Mouse (Mus musculus) intestine, embryonic 14.5 days (tissue): ENCODE data around the gene Fars2. TPM values are rescaled to one million over a fixed set of nuclear protein-coding genes. Genes with fewer than 3 reads are reported as not detected.
A peak's percentile ranks its signal among the peaks of the same experiment; 100 is the strongest.

Source experiments
- ATAC-seq: fragments of 200-750 bp; cut with Nextera tagmentation; replicated peaks from 2 replicates; pipeline ENCODE4 v1.8.0; 2017; ENCODE audit warnings: low read depth, moderate number of reproducible peaks, moderate TSS enrichment, moderate library complexity; ENCODE audit not compliant: low FRiP score, low TSS enrichment
- DNase-seq: peaks from one replicate; pipeline ENCODE4 v3.0.0-alpha.2; 2018; ENCODE audit warnings: low spot score
- H3K27ac ChIP-seq: fragments of 300-500 bp; sonication (generic); 2 replicates; pipeline ENCODE4 v1.5.1; 2014; ENCODE audit warnings: low read depth, mild to moderate bottlenecking, control low read depth
- H3K27me3 ChIP-seq: fragments of 300-500 bp; sonication (generic); replicated peaks from 2 replicates; pipeline ENCODE4 v1.6.1; 2014; ENCODE audit warnings: low read length, control low read depth; ENCODE audit not compliant: control insufficient read depth, insufficient read depth
- H3K36me3 ChIP-seq: fragments of 300-500 bp; sonication (generic); 2 replicates; pipeline ENCODE4 v1.6.1; 2014; ENCODE audit warnings: low read length, control low read depth; ENCODE audit not compliant: control insufficient read depth, insufficient read depth
- H3K4me1 ChIP-seq: fragments of 300-500 bp; sonication (generic); replicated peaks from 2 replicates; pipeline ENCODE4 v1.6.1; 2014; ENCODE audit warnings: low read length, control low read depth, mixed read lengths; ENCODE audit not compliant: control insufficient read depth, insufficient read depth
- H3K4me2 ChIP-seq: fragments of 300-500 bp; sonication (generic); 2 replicates; pipeline ENCODE4 v1.6.1; 2014; ENCODE audit warnings: low read length
- H3K4me3 ChIP-seq: fragments of 300-500 bp; sonication (generic); 2 replicates; pipeline ENCODE4 v1.5.1; 2014; ENCODE audit warnings: low read depth, low read length, control low read depth, mixed read lengths
- H3K9ac ChIP-seq: fragments of 300-500 bp; sonication (generic); 2 replicates; pipeline ENCODE4 v1.6.1; 2014; ENCODE audit warnings: mild to moderate bottlenecking, low read length
- H3K9me3 ChIP-seq: fragments of 300-500 bp; sonication (generic); 2 replicates; pipeline ENCODE4 v1.6.1; 2016; ENCODE audit warnings: low read length, control low read depth; ENCODE audit not compliant: control insufficient read depth
- WGBS: fragments of 180-500 bp; shearing (Covaris S2); extraction: QIAGEN DNeasy Blood & Tissue Kit; methylation state at CpG from one replicate; pipeline ENCODE4 v1.1.7; 2014; 5-methylcytosine and 5-hydroxymethylcytosine counted together
- polyA plus RNA-seq: library from polyadenylated mRNA; unstranded; fragments of >200 nt; fragmentation: Nextera tagmentation; extraction: Ambion mirVana; gene quantifications from 2 replicates; pipeline ENCODE4 v1.2.1, GENCODE M21; 2014

The Fars2 gene
- polyA plus RNA-seq, 1 experiment from 2014 or later: 37.6 TPM

- no peaks in the 10 kb centered on the region for H3K9me3 ChIP-seq
- ATAC-seq: peak; percentile 44; the same call in 1 of the 2 replicates
- H3K36me3 ChIP-seq: no peaks in the 10 kb centered on the region
- H3K4me3 ChIP-seq: peak overlapping the region; percentile 50
- WGBS: 30% methylated on average over 7 of the region's 7 CpGs
- no peak overlapping the region for H3K27ac ChIP-seq
- DNase-seq: peak; percentile 53
- H3K4me1 ChIP-seq: peaks cover 7% of the 10 kb centered on the region
- no peaks in the 10 kb centered on the region for H3K27me3 ChIP-seq
- H3K4me2 ChIP-seq: peak overlapping the region; percentile 73
- no peak overlapping the region for H3K9ac ChIP-seq
These were observed 460.8 kb downstream of the Fars2 start for GRCm38 (mm10) chr13:36577916-36578568.

GRCm38 (mm10) chr13:36578569-36579333 is 461.5 kb downstream of the Fars2 start:
- Histone ChIP-seq H3K4me2 (peak overlapping the region; percentile 73), H3K9me3 (no peaks in the 10 kb centered on the region), H3K27me3 (no peaks in the 10 kb centered on the region), H3K9ac (peak overlapping the region; percentile 55), H3K4me3 (peak overlapping the region; percentile 50), H3K36me3 (no peaks in the 10 kb centered on the region), H3K4me1 (peaks cover 7% of the 10 kb centered on the region), H3K27ac (no peak overlapping the region)
- DNase-seq (peak; percentile 77), ATAC-seq (peak; percentile 96)
- WGBS: 2% methylated on average over 41 of the region's 41 CpGs

GRCm38 (mm10) chr13:36582406-36583070 is 465.3 kb downstream of the Fars2 start:
- WGBS: 23% methylated on average over 10 of the region's 10 CpGs
- H3K36me3 ChIP-seq: no peaks in the 10 kb centered on the region
- DNase-seq (peak; percentile 53), ATAC-seq (no peak)
- no peak overlapping the region for H3K27ac ChIP-seq
- no peaks in the 10 kb centered on the region for H3K27me3 ChIP-seq
- peaks cover 7% of the 10 kb centered on the region for H3K4me1 ChIP-seq
- H3K9ac ChIP-seq: no peak overlapping the region
- H3K4me3 ChIP-seq: no peak overlapping the region
- H3K4me2 ChIP-seq: no peak overlapping the region
- H3K9me3 ChIP-seq: no peaks in the 10 kb centered on the region

GRCm38 (mm10) chr13:36583481-36584151 is 466.4 kb downstream of the Fars2 start:
- Histone ChIP-seq H3K9ac (no peak overlapping the region), H3K4me1 (no peaks in the 10 kb centered on the region), H3K27me3 (no peaks in the 10 kb centered on the region), H3K4me2 (peak overlapping the region; percentile 13; the same call in 1 of the 2 replicates), H3K9me3 (no peaks in the 10 kb centered on the region), H3K27ac (no peak overlapping the region), H3K4me3 (no peak overlapping the region), H3K36me3 (no peaks in the 10 kb centered on the region)
- ATAC-seq: no peak
- 22% methylated on average over 16 of the region's 16 CpGs for WGBS
- no peak for DNase-seq

- H3K4me3 ChIP-seq: no peak overlapping the region
- H3K9me3 ChIP-seq: no peaks in the 10 kb centered on the region
- H3K36me3 ChIP-seq: no peaks in the 10 kb centered on the region
- no peak overlapping the region for H3K27ac ChIP-seq
- DNase-seq (no peak), ATAC-seq (no peak)
- no peak overlapping the region for H3K9ac ChIP-seq
- WGBS: 58% methylated on average over 7 of the region's 7 CpGs
- no peaks in the 10 kb centered on the region for H3K4me1 ChIP-seq
- H3K27me3 ChIP-seq: no peaks in the 10 kb centered on the region
- H3K4me2 ChIP-seq: no peak overlapping the region
These were observed 467.0 kb downstream of the Fars2 start for GRCm38 (mm10) chr13:36584197-36584596.

GRCm38 (mm10) chr13:36589092-36589491 is 471.9 kb downstream of the Fars2 start:
- Histone ChIP-seq H3K36me3 (no peaks in the 10 kb centered on the region), H3K9me3 (no peaks in the 10 kb centered on the region), H3K27me3 (no peaks in the 10 kb centered on the region), H3K4me1 (no peaks in the 10 kb centered on the region), H3K4me2 (no peak overlapping the region), H3K27ac (no peak overlapping the region), H3K4me3 (no peak overlapping the region), H3K9ac (no peak overlapping the region)
- ATAC-seq (no peak), DNase-seq (no peak)
- 47% methylated on average over 4 of the region's 4 CpGs for WGBS

GRCm38 (mm10) chr13:36592291-36592690 is 475.1 kb downstream of the Fars2 start:
- no peak for DNase-seq
- WGBS: 60% methylated on average over 2 of the region's 2 CpGs
- Histone ChIP-seq H3K27me3 (no peaks in the 10 kb centered on the region), H3K9ac (no peak overlapping the region), H3K36me3 (no peaks in the 10 kb centered on the region), H3K27ac (no peak overlapping the region), H3K4me1 (no peaks in the 10 kb centered on the region), H3K9me3 (no peaks in the 10 kb centered on the region), H3K4me2 (no peak overlapping the region), H3K4me3 (no peak overlapping the region)
- ATAC-seq: no peak

GRCm38 (mm10) chr13:36606717-36607116 is 489.5 kb downstream of the Fars2 start:
- H3K9ac ChIP-seq: no peak overlapping the region

More at GRCm38 (mm10) chr13:36606717-36607116, 489.5 kb downstream of the Fars2 start:
- Histone ChIP-seq H3K27me3 (no peaks in the 10 kb centered on the region), H3K4me2 (no peak overlapping the region), H3K9me3 (no peaks in the 10 kb centered on the region), H3K27ac (no peak overlapping the region), H3K4me3 (no peak overlapping the region), H3K36me3 (no peaks in the 10 kb centered on the region), H3K4me1 (no peaks in the 10 kb centered on the region)
- WGBS: 84% methylated on average over 5 of the region's 5 CpGs
- ATAC-seq (no peak), DNase-seq (no peak)
